ENCODE assay signal across 26 mouse cellular contexts in genomic region chr2:118158095-118158494, GRCm38 (mm10). TPM values are rescaled to one million over a fixed set of nuclear protein-coding genes. Genes with fewer than 3 reads are reported as not detected.
DNase-seq lines count a peak whose midpoint lies in the region; ATAC-seq and TF ChIP-seq lines count a peak whose summit lies in the region.
"Had no signal": no experiment of that assay in that cellular context is flagged by ENCODE, and none has a peak within 500 bp of the region (broad histone marks: within the 10 kb centered on the region; RNA-seq: fewer than 3 reads in every experiment).

No protein-coding gene starts in this region.

- no peak for TF ChIP-seq CTCF in heart, adult 2 months (IDR thresholded peaks at IDR 0.05)
- TF ChIP-seq CTCF in cerebellum, adult 2 months (IDR thresholded peaks at IDR 0.05; ENCODE audit: borderline replicate concordance, insufficient read depth, low read depth, low read length): no peak

- no peaks in the 10 kb centered on the region for H3K27me3 ChIP-seq in heart, adult 2 months (ENCODE audit: control insufficient read depth, insufficient read depth, low read length)
- H3K27me3 ChIP-seq in embryonic facial prominence, embryonic 10.5 days (replicated peaks; ENCODE audit: low read depth, poor library complexity, severe bottlenecking): no peaks in the 10 kb centered on the region
- H3K27me3 ChIP-seq in cerebellum, adult 2 months (ENCODE audit: control insufficient read depth, insufficient read depth, low read length): no peaks in the 10 kb centered on the region; the same call in 1 of the 2 replicates
- H3K27me3 ChIP-seq: heart, embryonic 15.5 days; hindbrain, embryonic 13.5 days; liver, embryonic 13.5 days; Patski had no signal

- WGBS in heart, adult 2 months: 88% methylated on average over 3 of the region's 3 CpGs
- 85% methylated on average over 3 of the region's 3 CpGs for WGBS in embryonic facial prominence, embryonic 10.5 days
- 96% methylated on average over 3 of the region's 3 CpGs for WGBS in cerebellum, adult 2 months

- TF ChIP-seq EP300 in heart, adult 2 months (IDR thresholded peaks at IDR 0.05; ENCODE audit: insufficient read depth, low read depth, low read length): no peak

- no peaks in the 10 kb centered on the region for H3K79me2 ChIP-seq in heart, adult 2 months (replicated peaks; ENCODE audit: control insufficient read depth, insufficient read depth, low read length)

- intact Hi-C loops in heart, adult 2 months (cut with DNase I): no loop called here

- no peaks in the 10 kb centered on the region for H3K9me3 ChIP-seq in embryonic facial prominence, embryonic 10.5 days
- H3K9me3 ChIP-seq: heart, embryonic 15.5 days; hindbrain, embryonic 13.5 days; liver, embryonic 13.5 days had no signal

- no peak overlapping the region for H3K9ac ChIP-seq in heart, adult 2 months (ENCODE audit: low read depth, low read length)
- H3K9ac ChIP-seq: heart, embryonic 15.5 days; hindbrain, embryonic 13.5 days; liver, embryonic 13.5 days; lung, embryonic 14.5 days had no signal

- ATAC-seq in granulocyte monocyte progenitor cell, adult 5-6 weeks (replicated peaks; ENCODE audit: poor library complexity, severe bottlenecking): peak; percentile 56; the same call in 1 of the 2 replicates
- ATAC-seq: forebrain, embryonic 16.5 days; midbrain, embryonic 16.5 days; Patski had no signal

- no peaks in the 10 kb centered on the region for H3K36me3 ChIP-seq in heart, adult 2 months (ENCODE audit: control insufficient read depth, insufficient read depth, low read length)
- H3K36me3 ChIP-seq in embryonic facial prominence, embryonic 10.5 days (replicated peaks): no peaks in the 10 kb centered on the region
- H3K36me3 ChIP-seq: G1E; heart, embryonic 15.5 days; hindbrain, embryonic 13.5 days; liver, embryonic 13.5 days had no signal

- no peak for TF ChIP-seq POLR2A in heart, adult 2 months (IDR thresholded peaks at IDR 0.05; ENCODE audit: insufficient read depth, low read depth, low read length)
- TF ChIP-seq POLR2A in cerebellum, adult 2 months (IDR thresholded peaks at IDR 0.05; ENCODE audit: borderline replicate concordance, insufficient read depth, low read length): no peak

- H3K27ac ChIP-seq in heart, adult 2 months: no peak overlapping the region
- H3K27ac ChIP-seq in embryonic facial prominence, embryonic 10.5 days (replicated peaks): peak overlapping the region; percentile 69
- H3K27ac ChIP-seq in cerebellum, adult 2 months (ENCODE audit: insufficient read depth, low read length): no peak overlapping the region
- H3K27ac ChIP-seq: heart, embryonic 15.5 days; hindbrain, embryonic 13.5 days; kidney, postnatal 0 days; liver, embryonic 13.5 days had no signal

- peak; percentile 49 for DNase-seq in heart, adult 11 months
- no peak for DNase-seq in heart, adult 2 months
- peak; percentile 23 for DNase-seq in A20 (ENCODE audit: low read depth, low spot score)
- DNase-seq in embryonic facial prominence, embryonic 10.5 days (ENCODE audit: low spot score): no peak
- DNase-seq in cerebellum, adult 2 months: no peak
- no peak for DNase-seq in B cell, adult 2 months
- DNase-seq in cerebellum, postnatal 4 days (ENCODE audit: low spot score in 2 of 2): no peak
- DNase-seq: adrenal gland, adult 2 months; cerebellum, adult 9-11 months; gastrocnemius, postnatal 14 days; heart, postnatal 36 days; kidney, adult 11 months; left cerebral cortex, postnatal 4 days; liver, embryonic 13.5 days; lung, embryonic 14.5 days; right cerebral cortex, adult 18-20 months; right cerebral cortex, postnatal 4 days; thymus, postnatal 14 days had no signal

- H3K4me3 ChIP-seq in heart, adult 2 months: no peak overlapping the region
- no peak overlapping the region for H3K4me3 ChIP-seq in embryonic facial prominence, embryonic 10.5 days
- no peak overlapping the region for H3K4me3 ChIP-seq in cerebellum, adult 2 months (replicated peaks; ENCODE audit: insufficient read depth, low read depth, low read length)
- H3K4me3 ChIP-seq: heart, embryonic 15.5 days; hindbrain, embryonic 13.5 days; liver, embryonic 13.5 days had no signal

- H3K4me1 ChIP-seq in heart, adult 2 months (ENCODE audit: control insufficient read depth, insufficient read depth, low read length): no peaks in the 10 kb centered on the region
- H3K4me1 ChIP-seq in embryonic facial prominence, embryonic 10.5 days: peaks cover 55% of the 10 kb centered on the region
- no peaks in the 10 kb centered on the region for H3K4me1 ChIP-seq in cerebellum, adult 2 months (ENCODE audit: control insufficient read depth, insufficient read depth, low read length)
- H3K4me1 ChIP-seq: liver, embryonic 13.5 days had no signal

RNA-seq across cellular contexts. Expression of gene Thbs1, which starts 46.4 kb away (rescaled TPM):
- 10 to 100 TPM; 10.0 to 24.4 TPM for total RNA-seq in heart, adult 2 months (2021)
- polyA plus RNA-seq in heart, adult 2 months (2012; rRNA removed): 6.3 and 6.7 TPM in 2 replicates
- 31.1 and 35.4 TPM in 2 replicates for polyA plus RNA-seq in embryonic facial prominence, embryonic 10.5 days (2016; fragmentation: Nextera tagmentation; extraction: Ambion mirVana)
- 0.11 TPM in 1 of 2 replicates, not detected in the other for total RNA-seq in granulocyte monocyte progenitor cell, adult 5-6 weeks (2014; fragmentation: Nextera tagmentation)
- 3.2 and 4.7 TPM in 2 replicates for total RNA-seq in granulocyte monocyte progenitor cell, adult 5-6 weeks (2017)
- polyA plus RNA-seq in cerebellum, adult 2 months (2012; rRNA removed): 0.98 and 1.1 TPM in 2 replicates
- total RNA-seq: G1E had no signal

Comparison
In these comparisons a context has a peak if more than half of its experiments do, and no peak if none do; other contexts are left out.
1. DNase-seq: peak in heart, adult 11 months (single experiment) and A20 (single experiment); none in heart, adult 2 months (0 of 2), embryonic facial prominence, embryonic 10.5 days (single experiment), cerebellum, adult 2 months (0 of 2), B cell, adult 2 months (0 of 2) and cerebellum, postnatal 4 days (0 of 2).